Mouse (Mus musculus) bone marrow, adult 2 months (tissue): ENCODE results near the gene E130308A19Rik.

Source experiments
- CTCF ChIP-seq: fragments of 200-500 bp; IDR thresholded peaks from 2 replicates; pipeline ENCODE4 v1.5.1; 2011; ENCODE audit warnings: low read length, control low read depth; ENCODE audit not compliant: control insufficient read depth, insufficient read depth
- POLR2A ChIP-seq: fragments of 200-500 bp; IDR thresholded peaks from 2 replicates; pipeline ENCODE4 v1.6.1; 2011; ENCODE audit warnings: low read depth, mild to moderate bottlenecking, control low read depth, low read length, borderline replicate concordance; ENCODE audit not compliant: control insufficient read depth

GRCm38 (mm10) chr4:59585097-59585496, 40.9 kb upstream of the E130308A19Rik start:
- no peak for TF ChIP-seq POLR2A
- TF ChIP-seq CTCF = no peak
